Mouse (Mus musculus) liver, embryonic 12.5 days (tissue): ENCODE results near the gene 2410004B18Rik. TPM values are rescaled to one million over a fixed set of nuclear protein-coding genes. Genes with fewer than 3 reads are reported as not detected.
"Not testable (repeated sequence)": the region's sequence is repeated elsewhere in the genome, so short reads cannot be mapped to it uniquely, and the experiment has no call there.

Experiments used
- ATAC-seq: fragments of 200-750 bp; cut with Nextera tagmentation; 2 replicates; pipeline ENCODE4 v1.8.0; 2017; ENCODE audit warnings: moderate number of reproducible peaks, mild to moderate bottlenecking, moderate library complexity
- H3K27ac ChIP-seq: fragments of 300-500 bp; sonication (generic); 2 replicates; pipeline ENCODE4 v1.5.1; 2016; ENCODE audit warnings: mild to moderate bottlenecking
- H3K27me3 ChIP-seq: fragments of 300-500 bp; sonication (generic); replicated peaks from 2 replicates; pipeline ENCODE4 v1.6.1; 2016; ENCODE audit warnings: mild to moderate bottlenecking, moderate library complexity
- H3K36me3 ChIP-seq: fragments of 300-500 bp; sonication (generic); 2 replicates; pipeline ENCODE4 v1.6.1; 2016; ENCODE audit warnings: mild to moderate bottlenecking, moderate library complexity
- H3K4me1 ChIP-seq: fragments of 300-500 bp; sonication (generic); 2 replicates; pipeline ENCODE4 v1.6.1; 2016
- H3K4me2 ChIP-seq: fragments of 300-500 bp; sonication (generic); 2 replicates; pipeline ENCODE4 v1.6.1; 2016; ENCODE audit warnings: mild to moderate bottlenecking, moderate library complexity
- H3K4me3 ChIP-seq: fragments of 300-500 bp; sonication (generic); 2 replicates; pipeline ENCODE4 v1.5.1; 2016; ENCODE audit warnings: mild to moderate bottlenecking, moderate library complexity
- H3K9ac ChIP-seq: fragments of 300-500 bp; sonication (generic); 2 replicates; pipeline ENCODE4 v1.6.1; 2016; ENCODE audit warnings: mild to moderate bottlenecking, moderate library complexity
- H3K9me3 ChIP-seq: fragments of 300-500 bp; sonication (generic); replicated peaks from 2 replicates; pipeline ENCODE4 v1.6.1; 2016; ENCODE audit warnings: mild to moderate bottlenecking, moderate library complexity
- WGBS: fragments of 180-500 bp; shearing (Covaris S2); methylation state at CpG from one replicate; pipeline ENCODE4 v1.1.7; 2016; ENCODE audit not compliant: insufficient replicate concordance; 5-methylcytosine and 5-hydroxymethylcytosine counted together
- polyA plus RNA-seq: library from polyadenylated mRNA; unstranded; fragments of >200 nt; fragmentation: Nextera tagmentation; extraction: Ambion mirVana; gene quantifications from 2 replicates; pipeline ENCODE4 v1.2.1, GENCODE M21; 2016

2410004B18Rik gene
- polyA plus RNA-seq, 1 experiment from 2014 or later = 27.4 TPM

- ATAC-seq = peak; percentile 12; the same call in 1 of the 2 replicates
- H3K36me3 ChIP-seq = no peaks in the 10 kb centered on the region
- no peaks in the 10 kb centered on the region for H3K27me3 ChIP-seq
- H3K27ac ChIP-seq = 0 out of 2 replicates have a peak overlapping the region, but pooled peaks have one; percentile 7
- no peaks in the 10 kb centered on the region for H3K9me3 ChIP-seq
- peaks cover 42% of the 10 kb centered on the region for H3K4me1 ChIP-seq
- H3K4me2 ChIP-seq = 0 out of 2 replicates have a peak overlapping the region, but pooled peaks have one; percentile 1
- no peak overlapping the region for H3K9ac ChIP-seq
- H3K4me3 ChIP-seq = no peak overlapping the region
- WGBS = 8% methylated on average over 7 of the region's 7 CpGs
Observed at GRCm38 (mm10) chr3:145952945-145953344, 15.1 kb downstream of the 2410004B18Rik start.

GRCm38 (mm10) chr3:145953411-145953810, 15.6 kb downstream of the 2410004B18Rik start:
- Histone ChIP-seq H3K4me2 (no peak overlapping the region), H3K4me1 (peaks cover 42% of the 10 kb centered on the region), H3K9ac (no peak overlapping the region), H3K4me3 (no peak overlapping the region), H3K27ac (no peak overlapping the region), H3K36me3 (no peaks in the 10 kb centered on the region), H3K27me3 (no peaks in the 10 kb centered on the region), H3K9me3 (no peaks in the 10 kb centered on the region; the same call in 1 of the 2 replicates)
- no peak for ATAC-seq
- WGBS = 63% methylated on average over 2 of the region's 2 CpGs

GRCm38 (mm10) chr3:145959824-145960223, 22.0 kb downstream of the 2410004B18Rik start:
- no peak overlapping the region for H3K27ac ChIP-seq
- H3K27me3 ChIP-seq = peaks cover 26% of the 10 kb centered on the region
- H3K9ac ChIP-seq = no peak overlapping the region
- 41% methylated on average over 1 of the region's 1 CpGs for WGBS
- H3K4me2 ChIP-seq = no peak overlapping the region
- peaks cover 19% of the 10 kb centered on the region for H3K4me1 ChIP-seq
- no peak overlapping the region for H3K4me3 ChIP-seq
- H3K9me3 ChIP-seq = no peaks in the 10 kb centered on the region; the same call in 1 of the 2 replicates
- ATAC-seq = no peak
- H3K36me3 ChIP-seq = no peaks in the 10 kb centered on the region

GRCm38 (mm10) chr3:145962411-145962810, 24.6 kb downstream of the 2410004B18Rik start:
- H3K4me2 ChIP-seq = no peak overlapping the region
- 47% methylated on average over 9 of the region's 9 CpGs for WGBS

GRCm38 (mm10) chr3:145963101-145964017, 25.5 kb downstream of the 2410004B18Rik start:
- H3K9ac ChIP-seq = no peak overlapping the region
- ATAC-seq = peak; percentile 38; the same call in 1 of the 2 replicates
- peaks cover 23% of the 10 kb centered on the region for H3K4me1 ChIP-seq
- H3K27ac ChIP-seq = peak overlapping the region; percentile 27; the same call in 1 of the 2 replicates
- no peaks in the 10 kb centered on the region for H3K36me3 ChIP-seq
- peak overlapping the region; percentile 46 for H3K4me2 ChIP-seq
- peaks cover 29% of the 10 kb centered on the region for H3K27me3 ChIP-seq
- H3K4me3 ChIP-seq = no peak overlapping the region
- WGBS = 19% methylated on average over 31 of the region's 31 CpGs
- no peaks in the 10 kb centered on the region; the same call in 1 of the 2 replicates for H3K9me3 ChIP-seq

More at GRCm38 (mm10) chr3:145962411-145962810, 24.6 kb downstream of the 2410004B18Rik start:
- Histone ChIP-seq H3K36me3 (no peaks in the 10 kb centered on the region), H3K27me3 (peaks cover 29% of the 10 kb centered on the region), H3K9ac (no peak overlapping the region), H3K9me3 (no peaks in the 10 kb centered on the region; the same call in 1 of the 2 replicates), H3K27ac (no peak overlapping the region), H3K4me3 (no peak overlapping the region), H3K4me1 (peaks cover 23% of the 10 kb centered on the region)
- ATAC-seq = no peak

GRCm38 (mm10) chr3:145964018-145964387, 26.2 kb downstream of the 2410004B18Rik start:
- Histone ChIP-seq H3K36me3 (no peaks in the 10 kb centered on the region), H3K4me3 (no peak overlapping the region), H3K9me3 (no peaks in the 10 kb centered on the region), H3K27me3 (peaks cover 29% of the 10 kb centered on the region), H3K27ac (peak overlapping the region; percentile 27; the same call in 1 of the 2 replicates), H3K4me1 (peaks cover 23% of the 10 kb centered on the region), H3K4me2 (peak overlapping the region; percentile 46), H3K9ac (no peak overlapping the region)
- 6% methylated on average over 10 of the region's 10 CpGs for WGBS
- ATAC-seq = peak; percentile 61

- Histone ChIP-seq H3K4me3 (peak overlapping the region; percentile 11; the same call in 1 of the 2 replicates), H3K36me3 (no peaks in the 10 kb centered on the region), H3K9me3 (no peaks in the 10 kb centered on the region), H3K27me3 (peaks cover 29% of the 10 kb centered on the region), H3K27ac (peak overlapping the region; percentile 53), H3K9ac (no peak overlapping the region), H3K4me2 (peak overlapping the region; percentile 46), H3K4me1 (peaks cover 23% of the 10 kb centered on the region)
- peak; percentile 73 for ATAC-seq
- WGBS = 10% methylated on average over 10 of the region's 10 CpGs
Observed at GRCm38 (mm10) chr3:145964473-145964872, 26.7 kb downstream of the 2410004B18Rik start.

GRCm38 (mm10) chr3:145965583-145965982, 27.8 kb downstream of the 2410004B18Rik start:
- H3K36me3 ChIP-seq, H3K9me3 ChIP-seq, H3K9ac ChIP-seq, H3K27ac ChIP-seq, H3K4me3 ChIP-seq, H3K4me2 ChIP-seq, ATAC-seq: not testable (repeated sequence)
- Histone ChIP-seq H3K4me1 (peaks cover 23% of the 10 kb centered on the region), H3K27me3 (peaks cover 29% of the 10 kb centered on the region)
- whole genome bisulfite sequencing = 59% methylated on average over 3 of the region's 3 CpGs

GRCm38 (mm10) chr3:145966806-145967205, 29.0 kb downstream of the 2410004B18Rik start:
- H3K4me2 ChIP-seq = no peak overlapping the region
- WGBS = 76% methylated on average over 5 of the region's 5 CpGs
- H3K9ac ChIP-seq = no peak overlapping the region
- H3K9me3 ChIP-seq = no peaks in the 10 kb centered on the region
- H3K36me3 ChIP-seq = no peaks in the 10 kb centered on the region
- no peak overlapping the region for H3K4me3 ChIP-seq
- peaks cover 26% of the 10 kb centered on the region for H3K27me3 ChIP-seq
- H3K27ac ChIP-seq = no peak overlapping the region
- H3K4me1 ChIP-seq = peaks cover 23% of the 10 kb centered on the region
- ATAC-seq = no peak

GRCm38 (mm10) chr3:145969031-145969501, 31.3 kb downstream of the 2410004B18Rik start:
- peak overlapping the region; percentile 28 for H3K4me2 ChIP-seq
- ATAC-seq = no peak
- peaks cover 4% of the 10 kb centered on the region for H3K27me3 ChIP-seq
- H3K9me3 ChIP-seq = peaks cover 2% of the 10 kb centered on the region
- H3K4me1 ChIP-seq = peaks cover 10% of the 10 kb centered on the region
- H3K27ac ChIP-seq = no peak overlapping the region
- WGBS = 21% methylated on average over 14 of the region's 14 CpGs
- H3K4me3 ChIP-seq = no peak overlapping the region
- no peaks in the 10 kb centered on the region for H3K36me3 ChIP-seq
- no peak overlapping the region for H3K9ac ChIP-seq

GRCm38 (mm10) chr3:145971501-145971900, 33.7 kb downstream of the 2410004B18Rik start:
- no peak for ATAC-seq
- H3K27ac ChIP-seq = no peak overlapping the region
- WGBS = 75% methylated on average over 10 of the region's 10 CpGs

GRCm38 (mm10) chr3:145974986-145975385, 37.2 kb downstream of the 2410004B18Rik start:
- peaks cover 6% of the 10 kb centered on the region for H3K9me3 ChIP-seq
- H3K4me2 ChIP-seq = no peak overlapping the region
- no peak overlapping the region for H3K4me3 ChIP-seq
- H3K4me1 ChIP-seq = no peaks in the 10 kb centered on the region
- ATAC-seq = no peak
- no peaks in the 10 kb centered on the region for H3K27me3 ChIP-seq
- H3K36me3 ChIP-seq = no peaks in the 10 kb centered on the region
- H3K27ac ChIP-seq = no peak overlapping the region
- WGBS = 74% methylated on average over 7 of the region's 7 CpGs
- no peak overlapping the region for H3K9ac ChIP-seq

More at GRCm38 (mm10) chr3:145971501-145971900, 33.7 kb downstream of the 2410004B18Rik start:
- no peak overlapping the region for H3K4me2 ChIP-seq
- no peaks in the 10 kb centered on the region for H3K27me3 ChIP-seq
- H3K36me3 ChIP-seq = no peaks in the 10 kb centered on the region
- H3K4me1 ChIP-seq = no peaks in the 10 kb centered on the region
- H3K9me3 ChIP-seq = peaks cover 6% of the 10 kb centered on the region
- no peak overlapping the region for H3K9ac ChIP-seq
- H3K4me3 ChIP-seq = no peak overlapping the region
